Mouse (Mus musculus) MEL (cell line): ENCODE results near the gene Tmem242.

Source experiments
- CTCF ChIP-seq, 3 experiments: IDR thresholded peaks in 2 of 3; conservative IDR thresholded peaks in 1 of 3; 2 replicates each; pipeline ENCODE4 v1.5.1; 2011 to 2012; ENCODE audit warnings: low read length in 3 of 3, low read depth in 2 of 3, mild to moderate bottlenecking in 2 of 3, improper control_type of control experiment in 1 of 3, inconsistent platforms in 1 of 3, mixed read lengths in 1 of 3, moderate library complexity in 1 of 3; ENCODE audit not compliant: control insufficient read depth in 1 of 3, insufficient read depth in 1 of 3, poor library complexity in 1 of 3, severe bottlenecking in 1 of 3
- EP300 ChIP-seq, 2 experiments: IDR thresholded peaks; 2 replicates each; pipeline ENCODE4 v1.6.1; 2011; ENCODE audit warnings: improper control_type of control experiment in 2 of 2, low read length in 2 of 2, low read depth in 1 of 2, mild to moderate bottlenecking in 1 of 2
- MEF2A ChIP-seq: IDR thresholded peaks from 2 replicates; pipeline ENCODE4 v1.6.1; 2014; ENCODE audit warnings: low read depth, mild to moderate bottlenecking, inconsistent platforms, low read length, improper control_type of control experiment; ENCODE audit not compliant: poor library complexity, insufficient replicate concordance, severe bottlenecking; ENCODE audit errors: extremely low read depth
- POLR2A ChIP-seq, 2 experiments: IDR thresholded peaks; 2 replicates each; pipeline ENCODE4 v1.6.1; 2011 to 2012; ENCODE audit warnings: low read length in 2 of 2, mild to moderate bottlenecking in 2 of 2, control low read depth in 1 of 2, improper control_type of control experiment in 1 of 2, low read depth in 1 of 2, moderate library complexity in 1 of 2; ENCODE audit not compliant: control insufficient read depth in 1 of 2, insufficient read depth in 1 of 2, poor library complexity in 1 of 2

DNA sequence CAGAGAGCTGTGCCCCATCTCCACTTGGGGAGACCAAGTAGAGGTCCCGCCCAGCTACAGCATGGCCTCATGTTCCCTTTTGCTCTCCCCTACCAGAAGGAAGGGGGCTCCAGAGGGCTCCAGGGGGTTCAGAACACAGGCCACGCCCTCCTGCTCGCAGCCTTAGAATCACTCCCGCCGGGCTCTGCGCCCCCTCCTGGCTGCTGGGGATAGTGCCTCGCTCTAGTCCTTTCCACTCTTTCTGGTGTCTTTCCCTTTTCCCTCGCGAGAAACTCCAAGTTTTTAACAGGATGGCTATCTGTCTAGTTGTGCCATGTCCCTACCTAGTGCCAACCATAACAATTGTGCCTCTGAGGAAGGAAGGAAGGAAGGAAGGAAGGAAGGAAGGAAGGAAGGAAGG is 38.0 kb downstream of the Tmem242 start:
- TF ChIP-seq CTCF (IDR thresholded peaks at IDR 0.05 in 2 of 3, conservative IDR thresholded peaks at IDR 0.05 in 1 of 3; ENCODE audit: control insufficient read depth in 1 of 3, insufficient read depth in 1 of 3, low read depth in 2 of 3, low read length in 3 of 3, poor library complexity in 1 of 3, severe bottlenecking in 1 of 3) (peak; percentile 81 to 92 (median 87)), EP300 (IDR thresholded peaks at IDR 0.05; ENCODE audit: low read depth in 1 of 2, low read length in 2 of 2) (no peak), MEF2A (no peak), POLR2A (IDR thresholded peaks at IDR 0.05; ENCODE audit: control insufficient read depth in 1 of 2, insufficient read depth in 1 of 2, low read depth in 1 of 2, low read length in 2 of 2, poor library complexity in 1 of 2) (peak in 1 of 2 experiments; percentile 35; a peak in 1 of 4 replicates)
